Mouse (Mus musculus): ENCODE data around the gene Rbfox1. TPM values are rescaled to one million over a fixed set of nuclear protein-coding genes. Genes with fewer than 3 reads are reported as not detected.

Rbfox1 gene
- polyA plus RNA-seq, 1 experiment from 2014 or later, result 3.9 TPM

- no peak overlapping the region for H3K4me3 ChIP-seq (ENCODE audit: low read length)
- H3K36me3 ChIP-seq (ENCODE audit: control insufficient read depth, insufficient read depth, low read length), result no peaks in the 10 kb centered on the region
- no peaks in the 10 kb centered on the region for H3K9me3 ChIP-seq (ENCODE audit: control insufficient read depth, low read length)
- no peak for ATAC-seq
- no peak overlapping the region for H3K9ac ChIP-seq (ENCODE audit: low read depth, low read length)
- H3K27me3 ChIP-seq (replicated peaks; ENCODE audit: control insufficient read depth, insufficient read depth, low read length), result no peaks in the 10 kb centered on the region
- no peak overlapping the region for H3K27ac ChIP-seq (ENCODE audit: low read length)
- no peaks in the 10 kb centered on the region for H3K4me1 ChIP-seq (ENCODE audit: control insufficient read depth, insufficient read depth, low read length)
- WGBS, result 79% methylated on average over 1 of the region's 1 CpGs
- no peak overlapping the region for H3K4me2 ChIP-seq (ENCODE audit: low read depth, low read length)
These were observed 1217.3 kb downstream of the Rbfox1 start for GRCm38 (mm10) chr16:7102486-7102885.

GRCm38 (mm10) chr16:7103301-7103700, 1218.1 kb downstream of the Rbfox1 start:
- ATAC-seq, result no peak
- WGBS, result 83% methylated on average over 5 of the region's 5 CpGs
- no peaks in the 10 kb centered on the region for H3K36me3 ChIP-seq (ENCODE audit: control insufficient read depth, insufficient read depth, low read length)

GRCm38 (mm10) chr16:7106450-7107015, 1221.4 kb downstream of the Rbfox1 start:
- no peaks in the 10 kb centered on the region for H3K9me3 ChIP-seq (ENCODE audit: control insufficient read depth, low read length)
- ATAC-seq, result no peak
- no peak overlapping the region for H3K4me3 ChIP-seq (ENCODE audit: low read length)
- H3K27me3 ChIP-seq (replicated peaks; ENCODE audit: control insufficient read depth, insufficient read depth, low read length), result no peaks in the 10 kb centered on the region
- H3K4me2 ChIP-seq (ENCODE audit: low read depth, low read length), result no peak overlapping the region
- no peak overlapping the region for H3K9ac ChIP-seq (ENCODE audit: low read depth, low read length)
- H3K4me1 ChIP-seq (ENCODE audit: control insufficient read depth, insufficient read depth, low read length), result no peaks in the 10 kb centered on the region
- no peaks in the 10 kb centered on the region for H3K36me3 ChIP-seq (ENCODE audit: control insufficient read depth, insufficient read depth, low read length)
- 78% methylated on average over 5 of the region's 5 CpGs for WGBS
- H3K27ac ChIP-seq (ENCODE audit: low read length), result no peak overlapping the region

More at GRCm38 (mm10) chr16:7103301-7103700, 1218.1 kb downstream of the Rbfox1 start:
- no peaks in the 10 kb centered on the region for H3K27me3 ChIP-seq (replicated peaks; ENCODE audit: control insufficient read depth, insufficient read depth, low read length)
- no peak overlapping the region for H3K9ac ChIP-seq (ENCODE audit: low read depth, low read length)
- no peaks in the 10 kb centered on the region for H3K9me3 ChIP-seq (ENCODE audit: control insufficient read depth, low read length)
- H3K4me1 ChIP-seq (ENCODE audit: control insufficient read depth, insufficient read depth, low read length), result no peaks in the 10 kb centered on the region
- no peak overlapping the region for H3K4me3 ChIP-seq (ENCODE audit: low read length)
- H3K27ac ChIP-seq (ENCODE audit: low read length), result no peak overlapping the region
- H3K4me2 ChIP-seq (ENCODE audit: low read depth, low read length), result no peak overlapping the region

GRCm38 (mm10) chr16:7115945-7116344, 1230.8 kb downstream of the Rbfox1 start:
- Histone ChIP-seq H3K4me2 (ENCODE audit: low read depth, low read length) (no peak overlapping the region), H3K27ac (ENCODE audit: low read length) (no peak overlapping the region), H3K9me3 (ENCODE audit: control insufficient read depth, low read length) (no peaks in the 10 kb centered on the region), H3K4me1 (ENCODE audit: control insufficient read depth, insufficient read depth, low read length) (no peaks in the 10 kb centered on the region), H3K27me3 (replicated peaks; ENCODE audit: control insufficient read depth, insufficient read depth, low read length) (no peaks in the 10 kb centered on the region), H3K36me3 (ENCODE audit: control insufficient read depth, insufficient read depth, low read length) (no peaks in the 10 kb centered on the region), H3K4me3 (ENCODE audit: low read length) (no peak overlapping the region), H3K9ac (ENCODE audit: low read depth, low read length) (no peak overlapping the region)
- WGBS, result 72% methylated on average over 3 of the region's 3 CpGs
- ATAC-seq, result 0 out of 2 replicates have a peak, but pooled peaks have one; percentile 31

- no peaks in the 10 kb centered on the region for H3K9me3 ChIP-seq (ENCODE audit: control insufficient read depth, low read length)
- no peak overlapping the region for H3K27ac ChIP-seq (ENCODE audit: low read length)
- H3K4me1 ChIP-seq (ENCODE audit: control insufficient read depth, insufficient read depth, low read length), result no peaks in the 10 kb centered on the region
- no peak overlapping the region for H3K4me2 ChIP-seq (ENCODE audit: low read depth, low read length)
- ATAC-seq, result no peak
- whole genome bisulfite sequencing, result 91% methylated on average over 5 of the region's 5 CpGs
- no peak overlapping the region for H3K9ac ChIP-seq (ENCODE audit: low read depth, low read length)
- no peak overlapping the region for H3K4me3 ChIP-seq (ENCODE audit: low read length)
- no peaks in the 10 kb centered on the region for H3K36me3 ChIP-seq (ENCODE audit: control insufficient read depth, insufficient read depth, low read length)
- no peaks in the 10 kb centered on the region for H3K27me3 ChIP-seq (replicated peaks; ENCODE audit: control insufficient read depth, insufficient read depth, low read length)
These were observed 1244.4 kb downstream of the Rbfox1 start for GRCm38 (mm10) chr16:7129591-7129990.

- Histone ChIP-seq H3K4me1 (ENCODE audit: control insufficient read depth, insufficient read depth, low read length) (no peaks in the 10 kb centered on the region), H3K4me2 (ENCODE audit: low read depth, low read length) (no peak overlapping the region), H3K4me3 (ENCODE audit: low read length) (no peak overlapping the region), H3K36me3 (ENCODE audit: control insufficient read depth, insufficient read depth, low read length) (no peaks in the 10 kb centered on the region), H3K9me3 (ENCODE audit: control insufficient read depth, low read length) (no peaks in the 10 kb centered on the region), H3K27ac (ENCODE audit: low read length) (no peak overlapping the region), H3K9ac (ENCODE audit: low read depth, low read length) (no peak overlapping the region), H3K27me3 (replicated peaks; ENCODE audit: control insufficient read depth, insufficient read depth, low read length) (no peaks in the 10 kb centered on the region)
- 54% methylated on average over 1 of the region's 1 CpGs for WGBS
- no peak for ATAC-seq
These were observed 1247.3 kb downstream of the Rbfox1 start for GRCm38 (mm10) chr16:7132434-7132833.

- Histone ChIP-seq H3K4me2 (ENCODE audit: low read depth, low read length) (no peak overlapping the region), H3K4me3 (ENCODE audit: low read length) (no peak overlapping the region), H3K36me3 (ENCODE audit: control insufficient read depth, insufficient read depth, low read length) (no peaks in the 10 kb centered on the region), H3K27ac (ENCODE audit: low read length) (no peak overlapping the region), H3K27me3 (replicated peaks; ENCODE audit: control insufficient read depth, insufficient read depth, low read length) (no peaks in the 10 kb centered on the region), H3K9ac (ENCODE audit: low read depth, low read length) (no peak overlapping the region), H3K9me3 (ENCODE audit: control insufficient read depth, low read length) (no peaks in the 10 kb centered on the region), H3K4me1 (ENCODE audit: control insufficient read depth, insufficient read depth, low read length) (no peaks in the 10 kb centered on the region)
- 67% methylated on average over 1 of the region's 1 CpGs for WGBS
- no peak for ATAC-seq
These were observed 1251.8 kb downstream of the Rbfox1 start for GRCm38 (mm10) chr16:7136971-7137370.

GRCm38 (mm10) chr16:7139480-7139879, 1254.3 kb downstream of the Rbfox1 start:
- Histone ChIP-seq H3K27ac (ENCODE audit: low read length) (no peak overlapping the region), H3K4me3 (ENCODE audit: low read length) (no peak overlapping the region), H3K27me3 (replicated peaks; ENCODE audit: control insufficient read depth, insufficient read depth, low read length) (no peaks in the 10 kb centered on the region), H3K4me2 (ENCODE audit: low read depth, low read length) (no peak overlapping the region), H3K9ac (ENCODE audit: low read depth, low read length) (no peak overlapping the region), H3K4me1 (ENCODE audit: control insufficient read depth, insufficient read depth, low read length) (no peaks in the 10 kb centered on the region), H3K9me3 (ENCODE audit: control insufficient read depth, low read length) (no peaks in the 10 kb centered on the region), H3K36me3 (ENCODE audit: control insufficient read depth, insufficient read depth, low read length) (no peaks in the 10 kb centered on the region)
- ATAC-seq, result no peak
- 87% methylated on average over 2 of the region's 2 CpGs for WGBS

GRCm38 (mm10) chr16:7140909-7141308, 1255.8 kb downstream of the Rbfox1 start:
- H3K27me3 ChIP-seq (replicated peaks; ENCODE audit: control insufficient read depth, insufficient read depth, low read length), result no peaks in the 10 kb centered on the region
- no peak overlapping the region for H3K27ac ChIP-seq (ENCODE audit: low read length)
- no peak overlapping the region for H3K4me3 ChIP-seq (ENCODE audit: low read length)
- no peaks in the 10 kb centered on the region for H3K36me3 ChIP-seq (ENCODE audit: control insufficient read depth, insufficient read depth, low read length)
- no peak for ATAC-seq
- no peak overlapping the region for H3K9ac ChIP-seq (ENCODE audit: low read depth, low read length)
- no peaks in the 10 kb centered on the region for H3K9me3 ChIP-seq (ENCODE audit: control insufficient read depth, low read length)
- H3K4me1 ChIP-seq (ENCODE audit: control insufficient read depth, insufficient read depth, low read length), result no peaks in the 10 kb centered on the region
- WGBS, result 68% methylated on average over 8 of the region's 8 CpGs
- no peak overlapping the region for H3K4me2 ChIP-seq (ENCODE audit: low read depth, low read length)

GRCm38 (mm10) chr16:7145505-7145904, 1260.3 kb downstream of the Rbfox1 start:
- no peak for ATAC-seq
- Histone ChIP-seq H3K9ac (ENCODE audit: low read depth, low read length) (no peak overlapping the region), H3K4me1 (ENCODE audit: control insufficient read depth, insufficient read depth, low read length) (peaks cover 8% of the 10 kb centered on the region; the same call in 1 of the 2 replicates), H3K27me3 (replicated peaks; ENCODE audit: control insufficient read depth, insufficient read depth, low read length) (no peaks in the 10 kb centered on the region), H3K4me2 (ENCODE audit: low read depth, low read length) (no peak overlapping the region), H3K27ac (ENCODE audit: low read length) (no peak overlapping the region), H3K36me3 (ENCODE audit: control insufficient read depth, insufficient read depth, low read length) (no peaks in the 10 kb centered on the region), H3K9me3 (ENCODE audit: control insufficient read depth, low read length) (no peaks in the 10 kb centered on the region), H3K4me3 (ENCODE audit: low read length) (no peak overlapping the region)
- 66% methylated on average over 10 of the region's 10 CpGs for WGBS
